ENCODE assay signal across 8 mouse cellular contexts in the genomic region with DNA sequence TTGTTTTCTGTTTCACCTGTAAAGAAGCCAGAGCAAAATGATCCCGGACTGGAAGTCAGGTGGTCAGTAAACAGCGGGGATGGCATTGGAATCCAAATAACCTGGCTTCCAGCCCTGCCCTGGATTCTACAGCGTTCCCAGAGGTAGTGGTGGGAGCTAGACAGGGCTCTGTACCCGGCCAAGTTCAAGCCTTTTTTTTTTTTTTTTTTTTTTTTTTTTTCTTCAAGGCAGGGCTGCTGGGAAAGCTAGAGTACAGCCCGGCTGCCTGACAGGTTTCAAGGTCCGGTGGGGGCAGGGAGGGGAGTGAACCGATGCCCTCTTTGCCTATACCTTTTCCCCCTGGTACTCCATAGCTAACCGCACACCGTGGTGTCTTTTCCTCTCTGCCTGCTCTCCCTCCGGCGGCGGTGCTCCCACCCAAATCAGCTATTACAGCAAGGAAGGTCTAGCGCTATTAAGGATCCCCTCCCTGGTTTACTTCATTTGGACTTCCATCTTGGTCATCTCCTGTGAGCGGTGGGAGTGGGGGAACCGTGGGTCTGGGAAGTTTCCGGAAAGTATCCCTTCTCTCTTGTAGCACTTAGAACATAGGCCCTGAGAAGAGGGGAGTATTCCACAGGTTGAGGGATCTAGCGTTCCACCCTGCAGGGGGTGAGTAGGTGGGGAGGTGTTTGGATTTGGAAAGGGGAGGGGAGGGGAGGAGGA. TPM values are rescaled to one million over a fixed set of nuclear protein-coding genes. Genes with fewer than 3 reads are reported as not detected.
A peak's percentile ranks its signal among the peaks of the same experiment; 100 is the strongest.
DNase-seq lines count a peak whose midpoint lies in the region; ATAC-seq and TF ChIP-seq lines count a peak whose summit lies in the region.

No protein-coding gene starts in this region.

- TF ChIP-seq EP300 in stomach, postnatal 0 days (optimal IDR thresholded peaks at IDR 0.05): no peak

- DNase-seq in cerebellum, postnatal 14 days: peak; percentile 52 to 68
- DNase-seq in cerebellum, adult 11 months: no peak
- DNase-seq in ES-CJ7 (ENCODE audit: low read depth, low spot score): peak; percentile 60
- no peak for DNase-seq in hindbrain, embryonic 10.5 days (ENCODE audit: low spot score)
- peak; percentile 58 for DNase-seq in stomach, postnatal 0 days (ENCODE audit: low spot score)
- DNase-seq in T-cell, adult 2 months (ENCODE audit: low spot score): no peak
- no peak for DNase-seq in thymus, adult 18-20 months

- no peaks in the 10 kb centered on the region for H3K36me3 ChIP-seq in hindbrain, embryonic 10.5 days
- H3K36me3 ChIP-seq in limb, embryonic 13.5 days: no peaks in the 10 kb centered on the region
- H3K36me3 ChIP-seq in stomach, postnatal 0 days (ENCODE audit: control insufficient read depth, insufficient read depth, low read length): no peaks in the 10 kb centered on the region

- H3K4me2 ChIP-seq in limb, embryonic 13.5 days (replicated peaks): peak overlapping the region; percentile 66
- H3K4me2 ChIP-seq in stomach, postnatal 0 days (replicated peaks; ENCODE audit: low read depth): peak overlapping the region; percentile 45

- WGBS in hindbrain, embryonic 10.5 days: 2% methylated on average over 17 of the region's 17 CpGs
- WGBS in limb, embryonic 13.5 days: 1% methylated on average over 17 of the region's 17 CpGs
- 6% methylated on average over 17 of the region's 17 CpGs for WGBS in stomach, postnatal 0 days

- peak overlapping the region; percentile 49 for H3K4me3 ChIP-seq in hindbrain, embryonic 10.5 days
- peak overlapping the region; percentile 33 for H3K4me3 ChIP-seq in limb, embryonic 13.5 days
- peak overlapping the region; percentile 10; the same call in 1 of the 2 replicates for H3K4me3 ChIP-seq in stomach, postnatal 0 days (ENCODE audit: low read depth, low read length)

- peaks cover 25% of the 10 kb centered on the region for H3K27me3 ChIP-seq in hindbrain, embryonic 10.5 days (ENCODE audit: insufficient read depth, poor library complexity, severe bottlenecking)
- H3K27me3 ChIP-seq in limb, embryonic 13.5 days: peaks cover 18% of the 10 kb centered on the region
- no peaks in the 10 kb centered on the region for H3K27me3 ChIP-seq in stomach, postnatal 0 days (ENCODE audit: control insufficient read depth, insufficient read depth, low read length)

- 0 out of 2 replicates have a peak, but pooled peaks have one; percentile 7 for TF ChIP-seq CTCF in stomach, postnatal 0 days (IDR thresholded peaks at IDR 0.05; ENCODE audit: low read depth)

- no peaks in the 10 kb centered on the region for H3K9me3 ChIP-seq in hindbrain, embryonic 10.5 days
- H3K9me3 ChIP-seq in limb, embryonic 13.5 days: no peaks in the 10 kb centered on the region; the same call in 1 of the 2 replicates
- no peaks in the 10 kb centered on the region for H3K9me3 ChIP-seq in stomach, postnatal 0 days (ENCODE audit: control insufficient read depth, low read length)

- H3K4me1 ChIP-seq in hindbrain, embryonic 10.5 days (replicated peaks): peaks cover 63% of the 10 kb centered on the region
- peaks cover 29% of the 10 kb centered on the region for H3K4me1 ChIP-seq in limb, embryonic 13.5 days
- no peaks in the 10 kb centered on the region; the same call in 1 of the 2 replicates for H3K4me1 ChIP-seq in stomach, postnatal 0 days (replicated peaks; ENCODE audit: control insufficient read depth, insufficient read depth)

- no peak; the same call in 1 of the 2 replicates for ATAC-seq in limb, embryonic 13.5 days (ENCODE audit: low FRiP score, low read depth)
- peak; percentile 39; the same call in 1 of the 2 replicates for ATAC-seq in stomach, postnatal 0 days (ENCODE audit: low FRiP score, low TSS enrichment)

- H3K27ac ChIP-seq in hindbrain, embryonic 10.5 days: peak overlapping the region; percentile 85
- no peak overlapping the region for H3K27ac ChIP-seq in limb, embryonic 13.5 days
- H3K27ac ChIP-seq in stomach, postnatal 0 days (replicated peaks): no peak overlapping the region

- H3K9ac ChIP-seq in limb, embryonic 13.5 days: no peak overlapping the region
- H3K9ac ChIP-seq in stomach, postnatal 0 days (ENCODE audit: low read length): 0 out of 2 replicates have a peak overlapping the region, but pooled peaks have one; percentile 8

RNA-seq across cellular contexts. Expression of a gene that starts 28.6 kb away (rescaled TPM):
- polyA plus RNA-seq in hindbrain, embryonic 10.5 days (2016; fragmentation: Nextera tagmentation; extraction: Ambion mirVana): 91.5 and 138 TPM in 2 replicates
- 209 and 226 TPM in 2 replicates for polyA plus RNA-seq in limb, embryonic 13.5 days (2015; fragmentation: Nextera tagmentation; extraction: Ambion mirVana)
- polyA plus RNA-seq in stomach, postnatal 0 days (2015; fragmentation: Nextera tagmentation; extraction: Ambion mirVana): 26.7 and 27.0 TPM in 2 replicates

Comparison
In these comparisons a context has a peak if more than half of its experiments do, and no peak if none do; other contexts are left out.
1. DNase-seq: peak in cerebellum, postnatal 14 days (2 of 2), ES-CJ7 (single experiment) and stomach, postnatal 0 days (single experiment); none in cerebellum, adult 11 months (single experiment), hindbrain, embryonic 10.5 days (single experiment), T-cell, adult 2 months (single experiment) and thymus, adult 18-20 months (0 of 2).
2. Peak in every context shown above with its lines, with median percentiles within 50 percentile points of each other: H3K4me3 ChIP-seq.